ENCODE assay signal across 8 mouse cellular contexts in genomic region chrX:11664330-11665061, GRCm38 (mm10).
A peak's percentile ranks its signal among the peaks of the same experiment; 100 is the strongest.
DNase-seq lines count a peak whose midpoint lies in the region; ATAC-seq lines count a peak whose summit lies in the region.

No protein-coding gene starts in this region.

- peaks cover 9% of the 10 kb centered on the region; the same call in 1 of the 2 replicates for H3K4me1 ChIP-seq in hindbrain, embryonic 14.5 days (replicated peaks; ENCODE audit: control insufficient read depth, insufficient read depth, low read length)
- H3K4me1 ChIP-seq in megakaryocyte, embryonic 14.5 days: peaks cover 23% of the 10 kb centered on the region

- peak; percentile 85 for ATAC-seq in hindbrain, embryonic 14.5 days (ENCODE audit: low FRiP score)

- peak overlapping the region; percentile 77 for H3K4me2 ChIP-seq in hindbrain, embryonic 14.5 days (replicated peaks)

- DNase-seq in T-cell, adult 2 months (ENCODE audit: low spot score): peak; percentile 47
- DNase-seq in cerebellum, postnatal 25 days: peak; percentile 43 to 59
- DNase-seq in frontal cortex, postnatal 36 days (ENCODE audit: low spot score in 2 of 2): peak; percentile 38 to 47
- DNase-seq in hindbrain, embryonic 14.5 days (ENCODE audit: low spot score): no peak
- peak; percentile 6 to 64 for DNase-seq in left cerebral cortex, postnatal 10 days (ENCODE audit: extremely low spot score in 1 of 2, low spot score in 2 of 2)
- peak; percentile 35 for DNase-seq in right cerebral cortex, postnatal 14 days
- peak; percentile 66 to 71 for DNase-seq in urinary bladder, postnatal 4 days (ENCODE audit: low spot score in 2 of 2)

- peaks cover 15% of the 10 kb centered on the region; the same call in 1 of the 2 replicates for H3K27me3 ChIP-seq in hindbrain, embryonic 14.5 days (ENCODE audit: control insufficient read depth, insufficient read depth, low read length)
- H3K27me3 ChIP-seq in megakaryocyte, embryonic 14.5 days (replicated peaks): peaks cover 49% of the 10 kb centered on the region

- H3K4me3 ChIP-seq in hindbrain, embryonic 14.5 days (replicated peaks; ENCODE audit: low read length): peak overlapping the region; percentile 36
- peak overlapping the region; percentile 91 for H3K4me3 ChIP-seq in megakaryocyte, embryonic 14.5 days (replicated peaks)

- 19% methylated on average over 21 of the region's 68 CpGs for WGBS in hindbrain, embryonic 14.5 days

- H3K9me3 ChIP-seq in hindbrain, embryonic 14.5 days (ENCODE audit: control insufficient read depth, low read length): no peaks in the 10 kb centered on the region
- 0 out of 2 replicates have a peak, but pooled peaks cover 5% of the 10 kb centered on the region for H3K9me3 ChIP-seq in megakaryocyte, embryonic 14.5 days

- H3K27ac ChIP-seq in hindbrain, embryonic 14.5 days: peak overlapping the region; percentile 87

- H3K36me3 ChIP-seq in hindbrain, embryonic 14.5 days (replicated peaks; ENCODE audit: control insufficient read depth, insufficient read depth): no peaks in the 10 kb centered on the region
- H3K36me3 ChIP-seq in megakaryocyte, embryonic 14.5 days (replicated peaks; ENCODE audit: low read length): no peaks in the 10 kb centered on the region

- intact Hi-C loops in left cerebral cortex, postnatal 10 days (cut with DNase I): no loop called here

- H3K9ac ChIP-seq in hindbrain, embryonic 14.5 days: peak overlapping the region; percentile 78
